Mouse (Mus musculus) limb, embryonic 11.5 days (tissue): ENCODE results near the gene Zfc3h1. TPM values are rescaled to one million over a fixed set of nuclear protein-coding genes. Genes with fewer than 3 reads are reported as not detected.

ENCODE experiments used
- ATAC-seq: fragments of 200-750 bp; cut with Nextera tagmentation; 2 replicates; pipeline ENCODE4 v1.8.0; 2017; ENCODE audit warnings: low read depth; ENCODE audit not compliant: insufficient number of reproducible peaks, low FRiP score, low TSS enrichment
- DNase-seq: peaks from one replicate; pipeline ENCODE4 v3.0.0-alpha.2; 2015; ENCODE audit warnings: low spot score
- H3K27ac ChIP-seq: fragments of 300-500 bp; sonication (generic); replicated peaks from 2 replicates; pipeline ENCODE4 v1.5.1; 2014; ENCODE audit warnings: low read depth, mild to moderate bottlenecking, low read length
- H3K27me3 ChIP-seq: fragments of 300-500 bp; sonication (generic); 2 replicates; pipeline ENCODE4 v1.6.1; 2014; ENCODE audit warnings: mild to moderate bottlenecking, low read length, mixed read lengths; ENCODE audit not compliant: control insufficient read depth, insufficient read depth
- H3K36me3 ChIP-seq: fragments of 300-500 bp; sonication (generic); 2 replicates; pipeline ENCODE4 v1.6.1; 2014; ENCODE audit warnings: mild to moderate bottlenecking, low read length, moderate library complexity, mixed read lengths; ENCODE audit not compliant: control insufficient read depth, insufficient read depth
- H3K4me1 ChIP-seq: fragments of 300-500 bp; sonication (generic); 2 replicates; pipeline ENCODE4 v1.6.1; 2014; ENCODE audit warnings: low read length, mixed read lengths; ENCODE audit not compliant: control insufficient read depth, insufficient read depth
- H3K4me2 ChIP-seq: fragments of 300-500 bp; sonication (generic); 2 replicates; pipeline ENCODE4 v1.6.1; 2014; ENCODE audit warnings: low read depth, mild to moderate bottlenecking, moderate library complexity; ENCODE audit not compliant: severe bottlenecking
- H3K4me3 ChIP-seq: fragments of 300-500 bp; sonication (generic); 2 replicates; pipeline ENCODE4 v1.5.1; 2014; ENCODE audit warnings: low read depth, low read length
- H3K9ac ChIP-seq: fragments of 300-500 bp; sonication (generic); 2 replicates; pipeline ENCODE4 v1.6.1; 2014; ENCODE audit warnings: mild to moderate bottlenecking, low read length
- H3K9me3 ChIP-seq: fragments of 300-500 bp; sonication (generic); 2 replicates; pipeline ENCODE4 v1.6.1; 2016; ENCODE audit warnings: low read length; ENCODE audit not compliant: control insufficient read depth
- WGBS: fragments of 180-500 bp; shearing (Covaris S2); extraction: QIAGEN DNeasy Blood & Tissue Kit; methylation state at CpG from one replicate; pipeline ENCODE4 v1.1.7; 2014; 5-methylcytosine and 5-hydroxymethylcytosine counted together
- polyA plus RNA-seq: library from polyadenylated mRNA; unstranded; fragments of >200 nt; fragmentation: Nextera tagmentation; extraction: Ambion mirVana; gene quantifications from 2 replicates; pipeline ENCODE4 v1.2.1, GENCODE M21; 2014

The Zfc3h1 gene
- 28.2 and 28.3 TPM in 2 replicates for polyA plus RNA-seq

GRCm38 (mm10) chr10:115384221-115385017 is at the start of gene Zfc3h1, which contains the start of gene Thap2:
Gene Zfc3h1, plus strand, starts transcription at chr10:115384959.
Gene Thap2, minus strand, starts transcription at chr10:115384443.
- no peaks in the 10 kb centered on the region for H3K36me3 ChIP-seq
- H3K4me1 ChIP-seq, result peaks cover 5% of the 10 kb centered on the region; the same call in 1 of the 2 replicates
- H3K27ac ChIP-seq, result peak within 1 kb of the TSS; percentile 95
- peak within 1 kb of the TSS; percentile 97 for H3K4me3 ChIP-seq
- no peaks in the 10 kb centered on the region for H3K27me3 ChIP-seq
- H3K9ac ChIP-seq, result peak within 1 kb of the TSS; percentile 95
- peak within 1 kb of the TSS; percentile 68 for H3K4me2 ChIP-seq
- DNase-seq (peak; percentile 99), ATAC-seq (peak; percentile 98)
- no peaks in the 10 kb centered on the region for H3K9me3 ChIP-seq
- under 1% methylated on average over 65 of the region's 65 CpGs for WGBS

DNA sequence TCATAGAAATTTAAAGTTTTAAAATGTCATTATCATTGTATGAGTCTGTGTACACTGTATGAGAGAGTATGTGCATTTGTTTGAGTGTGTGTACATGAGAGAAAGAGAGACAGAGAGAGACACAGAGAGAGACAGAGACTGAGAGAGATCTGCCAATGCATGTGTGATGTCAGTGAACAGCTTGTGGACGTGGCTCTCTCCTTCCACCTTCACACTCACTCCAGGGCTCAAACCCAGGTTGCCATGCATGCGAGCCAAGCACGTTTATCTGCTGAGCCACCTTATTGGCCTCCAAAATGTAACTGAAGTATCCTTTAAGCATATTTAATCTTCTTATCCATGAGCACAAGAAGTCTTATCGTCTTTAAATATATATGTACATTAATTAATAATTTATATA is 47.9 kb upstream of the Zfc3h1 start:
- WGBS, result 89% methylated on average over 4 of the region's 4 CpGs
- no peaks in the 10 kb centered on the region for H3K4me1 ChIP-seq
- H3K27ac ChIP-seq, result no peak overlapping the region
- no peak for ATAC-seq
- no peaks in the 10 kb centered on the region for H3K27me3 ChIP-seq
- no peak overlapping the region for H3K4me2 ChIP-seq
- H3K36me3 ChIP-seq, result no peaks in the 10 kb centered on the region
- H3K9ac ChIP-seq, result no peak overlapping the region
- no peak for DNase-seq
- H3K4me3 ChIP-seq, result no peak overlapping the region
- no peaks in the 10 kb centered on the region for H3K9me3 ChIP-seq

DNA sequence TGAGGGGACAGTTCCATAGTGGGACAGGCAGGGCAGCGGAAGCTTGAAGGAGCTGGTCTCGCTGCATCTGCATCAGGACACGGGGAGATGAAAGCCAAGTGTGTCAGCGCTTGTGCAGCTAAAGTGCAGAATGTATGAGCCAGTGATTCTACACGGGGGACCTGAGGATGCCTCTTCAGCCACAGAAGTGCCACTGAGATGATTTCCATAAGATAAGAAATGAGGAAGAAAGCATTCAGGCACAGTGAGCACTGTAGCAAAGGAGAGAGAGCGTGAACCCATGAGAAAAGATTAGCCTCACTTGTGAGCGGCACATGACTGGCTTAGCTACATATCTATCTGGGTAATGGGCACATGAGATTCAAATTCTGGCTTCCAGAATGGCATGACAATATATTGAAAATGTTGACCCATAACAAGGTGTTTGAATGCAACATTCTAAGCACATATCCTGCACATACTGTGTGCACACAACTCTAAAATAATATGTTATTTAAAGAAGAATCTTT is 44.9 kb upstream of the Zfc3h1 start:
- Histone ChIP-seq H3K27ac (no peak overlapping the region), H3K36me3 (0 out of 2 replicates have a peak, but pooled peaks cover 2% of the 10 kb centered on the region), H3K4me2 (no peak overlapping the region), H3K4me1 (no peaks in the 10 kb centered on the region), H3K9me3 (no peaks in the 10 kb centered on the region), H3K9ac (no peak overlapping the region), H3K27me3 (no peaks in the 10 kb centered on the region), H3K4me3 (no peak overlapping the region)
- no peak for DNase-seq
- 90% methylated on average over 7 of the region's 7 CpGs for WGBS
- no peak for ATAC-seq

GRCm38 (mm10) chr10:115342771-115343425 is 41.9 kb upstream of the Zfc3h1 start:
- no peak overlapping the region for H3K9ac ChIP-seq
- 93% methylated on average over 4 of the region's 4 CpGs for WGBS
- no peak overlapping the region for H3K27ac ChIP-seq
- H3K4me2 ChIP-seq, result no peak overlapping the region
- no peak overlapping the region for H3K4me3 ChIP-seq
- H3K27me3 ChIP-seq, result no peaks in the 10 kb centered on the region
- H3K36me3 ChIP-seq, result peaks cover 5% of the 10 kb centered on the region; the same call in 1 of the 2 replicates
- no peaks in the 10 kb centered on the region for H3K4me1 ChIP-seq
- H3K9me3 ChIP-seq, result no peaks in the 10 kb centered on the region
- ATAC-seq (no peak), DNase-seq (no peak)

GRCm38 (mm10) chr10:115346444-115346843 is 38.3 kb upstream of the Zfc3h1 start:
- ATAC-seq (no peak), DNase-seq (no peak)
- H3K9me3 ChIP-seq, result no peaks in the 10 kb centered on the region
- H3K27me3 ChIP-seq, result no peaks in the 10 kb centered on the region
- peaks cover 5% of the 10 kb centered on the region; the same call in 1 of the 2 replicates for H3K36me3 ChIP-seq
- no peaks in the 10 kb centered on the region for H3K4me1 ChIP-seq
- H3K4me3 ChIP-seq, result no peak overlapping the region
- H3K9ac ChIP-seq, result no peak overlapping the region
- no peak overlapping the region for H3K4me2 ChIP-seq
- H3K27ac ChIP-seq, result no peak overlapping the region

DNA sequence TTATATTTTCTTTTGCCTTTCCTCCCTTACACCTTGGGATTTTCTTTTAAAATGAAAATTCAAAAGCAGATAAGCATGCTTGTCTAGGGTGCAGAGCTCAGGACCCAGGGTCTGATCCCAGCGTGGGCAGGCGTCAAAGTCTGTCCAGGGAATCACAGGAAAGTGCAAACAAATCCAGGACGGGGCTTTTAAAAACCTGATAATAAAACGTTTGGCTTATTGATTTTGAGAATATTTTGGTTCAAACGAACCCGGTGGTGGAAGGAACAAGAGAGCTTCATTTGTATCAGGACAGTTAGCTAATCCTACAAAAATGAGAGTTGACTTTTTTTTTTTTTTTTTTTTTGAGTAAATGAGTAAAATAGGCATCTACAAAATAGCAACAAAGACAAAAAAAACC is 36.6 kb upstream of the Zfc3h1 start:
- 83% methylated on average over 6 of the region's 6 CpGs for WGBS
- Histone ChIP-seq H3K9ac (no peak overlapping the region), H3K27ac (no peak overlapping the region), H3K4me3 (no peak overlapping the region), H3K4me1 (no peaks in the 10 kb centered on the region), H3K36me3 (peaks cover 3% of the 10 kb centered on the region; the same call in 1 of the 2 replicates), H3K9me3 (no peaks in the 10 kb centered on the region), H3K4me2 (no peak overlapping the region), H3K27me3 (no peaks in the 10 kb centered on the region)
- no peak for DNase-seq
- ATAC-seq, result no peak

GRCm38 (mm10) chr10:115349029-115349428 is 35.7 kb upstream of the Zfc3h1 start:
- no peak overlapping the region for H3K4me2 ChIP-seq
- H3K27me3 ChIP-seq, result no peaks in the 10 kb centered on the region
- no peaks in the 10 kb centered on the region for H3K9me3 ChIP-seq
- ATAC-seq, result no peak
- H3K27ac ChIP-seq, result no peak overlapping the region
- whole genome bisulfite sequencing, result 77% methylated on average over 10 of the region's 10 CpGs
- no peak for DNase-seq
- no peaks in the 10 kb centered on the region for H3K4me1 ChIP-seq
- no peak overlapping the region for H3K4me3 ChIP-seq
- no peak overlapping the region for H3K9ac ChIP-seq
- H3K36me3 ChIP-seq, result peaks cover 3% of the 10 kb centered on the region; the same call in 1 of the 2 replicates

DNA sequence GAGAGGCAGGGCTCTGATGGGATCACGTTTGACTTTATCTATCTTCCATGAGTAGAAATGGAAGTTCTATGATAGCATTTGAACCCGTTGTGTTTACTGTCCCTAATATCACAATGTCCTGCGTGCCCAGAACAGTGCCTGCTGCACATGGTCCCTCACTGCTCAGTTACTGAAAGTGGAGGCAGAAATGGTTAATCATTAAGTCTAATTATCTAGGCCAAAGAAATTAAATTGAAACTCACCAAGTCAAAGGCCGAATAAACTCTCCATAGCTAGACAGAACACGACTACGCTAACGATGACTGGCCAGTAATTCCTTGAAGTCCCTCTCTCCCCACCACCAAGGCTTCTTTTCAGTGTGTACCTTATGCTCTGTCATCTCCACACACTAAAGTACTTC is 35.2 kb upstream of the Zfc3h1 start:
- DNase-seq, result no peak
- ATAC-seq, result no peak
- Histone ChIP-seq H3K4me3 (no peak overlapping the region), H3K4me1 (no peaks in the 10 kb centered on the region), H3K9ac (no peak overlapping the region), H3K9me3 (no peaks in the 10 kb centered on the region), H3K27ac (no peak overlapping the region), H3K27me3 (no peaks in the 10 kb centered on the region), H3K36me3 (peaks cover 3% of the 10 kb centered on the region; the same call in 1 of the 2 replicates), H3K4me2 (no peak overlapping the region)
- 88% methylated on average over 7 of the region's 7 CpGs for WGBS
